Mouse (Mus musculus) left cerebral cortex, adult 2 months (tissue): ENCODE measurements at regions not wholly inside any gene's neighbourhood (a gene's known extent, or its start where the extent isn't known, plus 50 kb on each side); places are given as distances from the start of the nearest gene placed in this dataset.
"Not testable (repeated sequence)": the region's sequence is repeated elsewhere in the genome, so short reads cannot be mapped to it uniquely, and the experiment has no call there.

ENCODE experiments used
- DNase-seq, 2 experiments: peaks; one replicate each; pipeline ENCODE4 v3.0.0; 2021 to 2022; ENCODE audit warnings: low spot score in 2 of 2, mixed read lengths in 1 of 2; ENCODE audit errors: extremely low spot score in 1 of 2
- H3K27ac ChIP-seq: fragments of 200-600 bp; 2 replicates; pipeline ENCODE4 v1.8.1; 2022
- H3K4me3 ChIP-seq: fragments of 200-600 bp; 2 replicates; pipeline ENCODE4 v1.8.1; 2022
- CTCF ChIP-seq: fragments of 200-600 bp; IDR thresholded peaks from 2 replicates; pipeline ENCODE4 v1.8.1; 2022; ENCODE audit warnings: antibody characterized with exemption, mild to moderate bottlenecking, moderate library complexity
- intact Hi-C: fragments of 180-260 bp; cut with DNase I; formaldehyde crosslinking; loops from one replicate; pipeline ENCODE4 v1.15.1; 2025

- intact Hi-C loops = no loop called here
- H3K27ac ChIP-seq = no peak overlapping the region
- no peak overlapping the region for H3K4me3 ChIP-seq
- no peak for DNase-seq
- TF ChIP-seq CTCF = no peak
Observed at GRCm38 (mm10) chr5:45382804-45383203, 67.2 kb downstream of the Qdpr start.

- Histone ChIP-seq H3K4me3 (no peak overlapping the region), H3K27ac (no peak overlapping the region)
- intact Hi-C loops = no loop called here
- no peak for TF ChIP-seq CTCF
- DNase-seq = no peak
Observed at GRCm38 (mm10) chr5:45378486-45378885, 71.5 kb downstream of the Qdpr start.

- DNase-seq = no peak
- H3K27ac ChIP-seq = no peak overlapping the region
- no peak overlapping the region for H3K4me3 ChIP-seq
- intact Hi-C loops = no loop called here
- TF ChIP-seq CTCF = no peak
Observed at GRCm38 (mm10) chr5:45373069-45373468, 77.0 kb downstream of the Qdpr start.

- intact Hi-C loops = no loop called here
- Histone ChIP-seq H3K4me3 (no peak overlapping the region), H3K27ac (no peak overlapping the region)
- DNase-seq = no peak
- TF ChIP-seq CTCF = no peak
Observed at GRCm38 (mm10) chr5:45368451-45368850, 81.6 kb downstream of the Qdpr start.

- TF ChIP-seq CTCF = no peak
- no peak overlapping the region for H3K27ac ChIP-seq
- no peak for DNase-seq
- H3K4me3 ChIP-seq = no peak overlapping the region
- intact Hi-C loops = no loop called here
Observed at GRCm38 (mm10) chr5:45360189-45360588, 89.8 kb downstream of the Qdpr start.

GRCm38 (mm10) chr5:45340411-45340810, 109.6 kb downstream of the Qdpr start:
- no peak overlapping the region for H3K4me3 ChIP-seq
- intact Hi-C loops = no loop called here

GRCm38 (mm10) chr5:45336801-45337200, 113.2 kb downstream of the Qdpr start:
- no peak for DNase-seq
- Histone ChIP-seq H3K27ac (no peak overlapping the region), H3K4me3 (no peak overlapping the region)
- intact Hi-C loops = no loop called here
- no peak for TF ChIP-seq CTCF

More at GRCm38 (mm10) chr5:45340411-45340810, 109.6 kb downstream of the Qdpr start:
- no peak for DNase-seq
- no peak for TF ChIP-seq CTCF
- no peak overlapping the region for H3K27ac ChIP-seq

- H3K4me3 ChIP-seq, DNase-seq, H3K27ac ChIP-seq, intact Hi-C loops: not testable (repeated sequence)
Observed at GRCm38 (mm10) chr5:45324468-45324867, 125.6 kb downstream of the Qdpr start.

- intact Hi-C loops = no loop called here
- no peak for TF ChIP-seq CTCF
- no peak overlapping the region for H3K27ac ChIP-seq
- H3K4me3 ChIP-seq = no peak overlapping the region
- DNase-seq = no peak
Observed at GRCm38 (mm10) chr5:45323500-45323899, 126.5 kb downstream of the Qdpr start.

- TF ChIP-seq CTCF = no peak
- intact Hi-C loops = no loop called here
- no peak overlapping the region for H3K4me3 ChIP-seq
- no peak for DNase-seq
- H3K27ac ChIP-seq = no peak overlapping the region
Observed at GRCm38 (mm10) chr5:45318026-45318425, 132.0 kb downstream of the Qdpr start.

- Histone ChIP-seq H3K4me3 (no peak overlapping the region), H3K27ac (no peak overlapping the region; the same call in 1 of the 2 replicates)
- peak in 1 of 2 experiments; percentile 12 for DNase-seq
- intact Hi-C loops = no loop called here
- no peak for TF ChIP-seq CTCF
Observed at GRCm38 (mm10) chr5:45301120-45301519, 148.9 kb downstream of the Qdpr start.

GRCm38 (mm10) chr5:45298872-45299271, 151.2 kb downstream of the Qdpr start:
- DNase-seq = peak; percentile 46 to 55
- intact Hi-C loops = loop anchor here (1.0 to 10.0 kb wide), 3 partner anchors 67 to 884 kb away; no protein-coding TSS in a partner anchor
- TF ChIP-seq CTCF = no peak
- no peak overlapping the region for H3K27ac ChIP-seq
- H3K4me3 ChIP-seq = no peak overlapping the region

- Histone ChIP-seq H3K4me3 (no peak overlapping the region), H3K27ac (no peak overlapping the region)
- intact Hi-C loops = loop anchor here (5.0 to 10.0 kb wide), 2 partner anchors 813 to 880 kb away; no protein-coding TSS in a partner anchor
- TF ChIP-seq CTCF = no peak
- DNase-seq = no peak
Observed at GRCm38 (mm10) chr5:45295134-45295533, 154.9 kb downstream of the Qdpr start.
